Mouse (Mus musculus): ENCODE data around the gene Flnb.

Flnb gene

GRCm38 (mm10) chr14:7954071-7954471 lies 136.3 kb downstream of the Flnb start:
- DNase-seq, result no peak

- no peak for DNase-seq
Observed at GRCm38 (mm10) chr14:7956427-7956826, 138.7 kb downstream of the Flnb start.

GRCm38 (mm10) chr14:7957049-7957448 lies 139.3 kb downstream of the Flnb start, which contains the start of gene Gm45521:
Gene Gm45521 (plus strand): TSS chr14:7957288.
- DNase-seq, result no peak

GRCm38 (mm10) chr14:7960616-7961015 lies 142.9 kb downstream of the Flnb start:
- DNase-seq, result peak; percentile 56

GRCm38 (mm10) chr14:7961714-7962113 lies 144.0 kb downstream of the Flnb start:
- no peak for DNase-seq

- DNase-seq, result no peak
Observed at GRCm38 (mm10) chr14:7962626-7963025, 144.9 kb downstream of the Flnb start.

GRCm38 (mm10) chr14:7963160-7963559 lies 145.4 kb downstream of the Flnb start:
- no peak for DNase-seq

- DNase-seq, result peak; percentile 53
Observed at GRCm38 (mm10) chr14:7964219-7964889, 146.6 kb downstream of the Flnb start.

GRCm38 (mm10) chr14:7971889-7972493 lies 154.2 kb downstream of the Flnb start:
- DNase-seq, result no peak

- no peak for DNase-seq
Observed at GRCm38 (mm10) chr14:7974643-7975042, 156.9 kb downstream of the Flnb start.

- DNase-seq, result no peak
Observed at GRCm38 (mm10) chr14:7975177-7975576, 157.4 kb downstream of the Flnb start.

GRCm38 (mm10) chr14:7977471-7977870 lies 159.7 kb downstream of the Flnb start:
- DNase-seq, result no peak

GRCm38 (mm10) chr14:7978183-7978582 lies 160.4 kb downstream of the Flnb start:
- no peak for DNase-seq

- no peak for DNase-seq
Observed at GRCm38 (mm10) chr14:7981226-7981625, 163.5 kb downstream of the Flnb start.

- DNase-seq, result no peak
Observed at GRCm38 (mm10) chr14:7986913-7987312, 169.2 kb downstream of the Flnb start.

- no peak for DNase-seq
Observed at GRCm38 (mm10) chr14:7989371-7989770, 171.6 kb downstream of the Flnb start.

- DNase-seq, result no peak
Observed at GRCm38 (mm10) chr14:7989961-7990360, 172.2 kb downstream of the Flnb start.

- DNase-seq, result no peak
Observed at GRCm38 (mm10) chr14:7991108-7991776, 173.5 kb downstream of the Flnb start.

- no peak for DNase-seq
Observed at GRCm38 (mm10) chr14:7992158-7992557, 174.4 kb downstream of the Flnb start.

- DNase-seq, result no peak
Observed at GRCm38 (mm10) chr14:7994271-7994767, 176.6 kb downstream of the Flnb start, which contains the start of gene Dnase1l3. Gene Dnase1l3 (minus strand): TSS chr14:7994573.

- DNase-seq, result peak; percentile 88
Observed at GRCm38 (mm10) chr14:7997255-7997696, 179.5 kb downstream of the Flnb start.

GRCm38 (mm10) chr14:7999030-7999429 lies 181.3 kb downstream of the Flnb start:
- no peak for DNase-seq

- no peak for DNase-seq
Observed at GRCm38 (mm10) chr14:7999435-7999834, 181.7 kb downstream of the Flnb start.

GRCm38 (mm10) chr14:8000247-8000646 lies 182.5 kb downstream of the Flnb start:
- no peak for DNase-seq

Measured in cerebellum, adult 11-12 months (tissue).